Mouse (Mus musculus) gonadal fat pad, adult 2 months (tissue): ENCODE results near the gene Gm42906. TPM values are rescaled to one million over a fixed set of nuclear protein-coding genes. Genes with fewer than 3 reads are reported as not detected.

Experiments used
- DNase-seq: peaks from one replicate; pipeline ENCODE4 v3.0.0-alpha.2; 2012; ENCODE audit warnings: low read depth
- polyA plus RNA-seq: library from polyadenylated mRNA; depleted of rRNA; stranded (reverse); fragments of >200 nt; gene quantifications from 2 replicates; pipeline ENCODE4 v1.2.3, GENCODE M21; 2012

The Gm42906 gene
- polyA plus RNA-seq, 1 experiment = not detected

DNA sequence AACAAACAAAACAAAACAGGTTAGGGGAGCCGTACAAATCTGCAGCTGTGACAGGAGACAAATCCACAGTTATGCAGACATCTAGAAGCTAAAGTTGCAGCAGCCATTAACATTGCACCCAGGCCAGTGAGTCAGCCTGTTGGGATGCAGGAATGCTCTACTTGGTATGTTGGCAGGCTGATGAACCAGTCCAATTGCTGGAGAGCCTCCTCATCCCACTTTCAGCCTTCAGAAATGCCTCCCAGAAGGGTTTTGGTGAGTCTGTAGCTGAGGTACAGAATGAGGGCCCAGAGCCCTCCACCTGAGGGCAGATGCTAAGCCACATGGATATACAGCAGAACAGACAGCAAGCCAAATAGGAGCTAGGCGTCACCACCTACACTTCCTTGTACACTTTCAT lies 358.4 kb downstream of the Gm42906 start:
- DNase-seq = no peak

DNA sequence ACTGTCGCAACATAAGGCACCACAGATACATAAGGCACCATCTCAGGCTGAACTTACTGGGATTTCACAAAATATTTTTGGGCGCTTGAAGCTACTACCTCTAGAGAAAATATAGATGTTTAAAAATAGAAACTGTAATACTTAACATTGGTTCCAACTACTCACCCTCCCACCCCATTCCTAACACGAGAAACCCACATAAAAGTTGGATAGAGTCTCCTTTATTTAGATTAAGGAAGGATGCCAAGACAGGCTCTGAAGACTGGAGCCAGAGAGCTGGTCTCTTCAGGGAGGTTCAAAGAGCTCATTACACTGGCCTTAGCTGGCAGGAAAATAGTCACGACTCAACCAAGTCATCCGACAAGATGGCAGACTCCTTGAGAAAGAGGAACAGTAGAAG lies 361.9 kb downstream of the Gm42906 start:
- DNase-seq = no peak

DNA sequence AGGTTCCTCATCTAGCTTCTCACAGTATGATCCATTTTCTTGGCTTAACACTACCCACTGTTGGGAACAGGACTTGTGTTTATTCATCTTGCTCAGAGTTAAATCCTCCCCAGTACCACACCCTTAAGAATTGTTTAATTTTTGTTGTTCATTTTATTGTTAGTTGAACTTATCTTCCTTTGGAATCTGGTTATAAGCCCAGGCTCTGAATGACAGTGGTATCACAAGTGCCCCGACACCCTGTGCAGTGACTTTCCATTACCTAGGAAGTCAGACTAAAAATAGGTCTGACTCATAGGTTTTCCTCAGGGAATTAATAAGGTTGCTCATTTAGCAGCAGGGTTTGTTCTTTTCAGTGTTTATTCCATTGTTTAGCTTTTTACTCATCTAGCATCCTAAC lies 362.7 kb downstream of the Gm42906 start:
- DNase-seq = no peak

DNA sequence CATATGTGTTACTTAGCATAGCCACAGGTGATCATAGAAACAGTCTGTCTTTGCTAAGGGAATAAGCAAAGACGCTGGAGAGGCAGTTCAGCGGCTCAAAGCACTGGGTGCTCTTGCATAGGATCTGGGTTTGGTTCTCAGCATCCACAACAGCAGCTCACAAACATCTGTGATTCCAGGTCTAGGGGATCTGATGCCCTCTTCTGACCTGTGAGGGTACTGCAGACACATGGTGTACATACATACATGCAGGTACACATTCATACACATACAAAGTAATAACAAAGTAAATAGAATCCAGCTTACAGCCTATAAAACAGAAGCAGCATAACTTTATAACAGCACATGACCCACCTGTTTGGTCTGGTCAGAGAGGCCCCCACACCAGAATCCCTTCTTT lies 366.0 kb downstream of the Gm42906 start:
- no peak for DNase-seq

DNA sequence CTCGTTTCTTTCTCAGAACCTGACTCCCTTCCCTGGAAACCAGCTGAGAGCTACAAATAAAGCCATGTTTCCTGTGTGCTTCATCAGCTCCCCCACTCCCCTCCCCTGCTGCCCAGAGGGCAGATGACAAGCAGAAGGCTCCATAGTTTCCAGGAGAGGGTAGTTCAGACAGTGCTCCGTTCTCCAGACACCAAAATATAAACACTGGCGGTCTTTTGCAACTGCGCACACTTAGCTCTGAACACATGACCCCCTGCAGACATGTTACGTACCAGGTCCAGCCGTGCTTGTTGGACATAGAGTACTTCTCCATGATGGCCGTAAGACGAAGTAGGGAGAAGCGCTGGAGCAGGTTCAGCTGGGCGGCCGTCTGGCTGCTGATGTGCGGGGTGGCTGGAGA lies 367.5 kb downstream of the Gm42906 start:
- DNase-seq = no peak

DNA sequence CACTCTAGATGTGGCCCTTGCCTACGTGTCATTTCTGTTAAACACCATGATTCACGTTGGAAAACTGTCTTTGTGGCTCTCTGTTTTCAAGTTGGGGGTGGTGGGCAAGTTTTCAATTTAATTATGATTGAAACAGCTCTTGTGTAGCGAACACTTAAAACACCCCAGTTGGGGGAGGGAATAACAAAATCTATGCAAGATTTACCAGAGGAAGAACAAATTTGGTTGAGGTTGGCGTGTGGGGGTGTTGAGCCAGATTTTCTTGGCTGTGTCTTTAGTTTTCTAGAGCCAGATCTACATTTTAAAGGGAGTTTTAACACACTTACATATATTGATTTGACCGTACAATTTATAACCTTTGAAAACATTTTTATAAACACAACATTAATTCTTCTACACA lies 368.2 kb downstream of the Gm42906 start:
- no peak for DNase-seq

DNA sequence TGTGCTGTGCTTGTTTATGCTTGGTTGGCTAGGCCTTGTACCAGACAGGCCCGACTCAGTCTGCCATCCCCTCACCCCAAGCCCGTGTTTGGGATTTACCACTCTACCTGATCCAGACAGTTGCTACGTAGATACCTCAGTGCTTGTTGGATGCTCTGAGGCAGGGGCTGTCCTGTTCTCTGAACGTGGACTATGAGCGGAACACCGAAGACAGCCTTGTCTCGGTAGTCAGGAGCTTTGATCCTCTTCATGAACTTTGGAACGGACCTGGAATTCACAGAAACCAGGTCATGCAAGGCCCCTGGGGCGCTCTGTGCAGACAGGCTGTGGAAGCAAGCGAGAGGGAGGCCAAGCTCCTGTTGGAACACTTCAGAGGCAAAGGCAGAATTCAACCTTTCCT lies 368.6 kb downstream of the Gm42906 start:
- DNase-seq = no peak

DNA sequence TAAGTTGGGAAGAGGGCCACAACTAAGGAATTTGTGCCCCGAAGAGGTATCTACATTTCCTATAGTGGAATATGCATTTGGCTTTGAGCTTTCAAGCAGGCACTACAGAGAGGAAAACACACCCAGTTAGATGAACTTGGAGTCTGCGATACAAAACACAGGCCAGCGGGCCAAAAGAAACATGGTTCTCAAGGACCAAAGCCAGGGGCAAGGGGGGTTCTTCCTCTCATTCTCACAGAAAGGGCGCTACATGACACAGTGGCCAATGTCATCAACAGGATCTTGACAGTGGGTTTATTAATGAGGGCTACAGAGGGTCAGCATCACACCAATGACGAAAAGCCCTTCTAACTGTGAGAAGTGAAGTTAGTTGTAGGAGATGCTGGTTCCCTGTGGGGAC lies 370.2 kb downstream of the Gm42906 start:
- DNase-seq = no peak

DNA sequence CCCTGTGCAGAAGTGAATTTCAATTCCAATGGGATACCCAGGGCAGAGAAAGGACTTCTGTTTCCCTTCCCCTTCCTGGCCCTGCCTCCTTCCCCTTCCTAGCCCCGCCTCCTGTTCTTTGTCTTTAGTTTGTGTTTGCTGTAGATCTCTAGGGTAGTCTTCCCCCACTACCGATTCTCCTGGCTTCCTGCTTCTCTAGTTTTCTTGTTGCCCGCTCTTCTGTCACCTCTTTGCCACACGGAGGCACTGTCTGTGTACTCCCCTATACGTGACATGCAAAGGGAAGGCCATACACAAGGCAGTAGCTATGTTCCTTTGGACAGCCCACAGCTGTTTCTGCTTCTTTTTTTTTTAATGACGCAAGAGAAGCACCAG lies 371.1 kb downstream of the Gm42906 start:
- no peak for DNase-seq

DNA sequence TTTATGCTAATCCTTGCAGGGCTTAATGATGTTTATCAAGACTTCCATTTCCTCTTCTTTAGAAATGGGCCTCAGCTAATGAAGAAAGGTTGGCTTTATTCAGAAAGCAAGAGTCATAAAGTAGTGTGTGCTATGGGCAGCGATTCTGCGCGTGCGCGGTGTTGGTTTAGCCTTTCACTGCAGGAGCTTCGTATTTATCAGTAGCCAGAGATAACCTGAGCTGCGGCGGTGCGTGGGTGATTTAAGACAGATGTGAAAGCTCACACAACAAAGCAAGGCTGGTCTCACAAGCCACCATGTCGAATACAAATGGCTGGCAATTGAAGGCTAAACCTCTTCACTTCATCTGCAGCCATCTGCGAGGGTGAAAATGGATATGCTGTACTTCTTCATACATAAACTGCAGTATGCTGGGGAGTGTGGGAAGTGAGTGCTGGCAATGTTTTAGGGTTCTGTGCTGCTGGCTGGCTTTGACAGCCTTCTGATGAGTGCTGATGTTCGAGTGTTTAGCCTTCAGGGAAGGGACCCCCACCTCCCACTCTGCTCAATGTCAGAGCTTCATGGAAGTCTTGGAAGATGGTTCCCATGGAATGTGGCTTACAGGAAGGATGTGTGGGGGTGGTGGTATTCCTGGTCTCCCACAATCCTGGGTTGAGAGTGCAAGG lies 371.6 kb downstream of the Gm42906 start:
- DNase-seq = no peak

DNA sequence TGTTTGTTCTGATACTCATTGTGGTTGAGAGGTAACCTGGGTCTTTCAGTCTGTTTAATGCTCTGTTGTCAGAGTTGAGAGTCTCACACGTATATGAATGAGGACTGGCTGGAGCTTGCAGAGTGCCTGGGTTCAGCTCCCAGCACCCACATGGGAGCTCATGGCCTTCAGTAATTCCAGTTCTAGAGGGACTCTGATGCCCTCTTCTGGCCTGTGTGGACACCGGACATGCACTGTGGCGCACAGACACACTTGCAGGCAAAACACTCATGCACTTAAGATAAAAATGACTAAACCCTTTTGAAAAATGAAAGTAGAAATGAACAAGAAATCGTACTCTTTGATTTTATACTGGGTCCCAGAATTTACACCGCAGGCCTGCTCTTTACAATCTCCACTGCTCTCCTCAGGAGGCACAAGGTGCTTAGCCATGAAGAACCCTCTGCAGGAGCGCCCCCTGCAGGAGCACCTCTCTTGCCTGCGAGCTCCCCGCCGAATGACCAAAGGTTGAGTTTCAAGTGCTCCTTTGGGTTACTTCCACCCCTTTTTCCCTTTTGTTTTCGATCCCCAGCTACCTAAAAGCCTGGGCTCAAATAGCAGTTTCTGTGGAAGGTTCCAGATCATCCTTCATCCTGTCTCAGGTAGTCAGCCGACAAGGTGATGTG lies 372.4 kb downstream of the Gm42906 start:
- no peak for DNase-seq

DNA sequence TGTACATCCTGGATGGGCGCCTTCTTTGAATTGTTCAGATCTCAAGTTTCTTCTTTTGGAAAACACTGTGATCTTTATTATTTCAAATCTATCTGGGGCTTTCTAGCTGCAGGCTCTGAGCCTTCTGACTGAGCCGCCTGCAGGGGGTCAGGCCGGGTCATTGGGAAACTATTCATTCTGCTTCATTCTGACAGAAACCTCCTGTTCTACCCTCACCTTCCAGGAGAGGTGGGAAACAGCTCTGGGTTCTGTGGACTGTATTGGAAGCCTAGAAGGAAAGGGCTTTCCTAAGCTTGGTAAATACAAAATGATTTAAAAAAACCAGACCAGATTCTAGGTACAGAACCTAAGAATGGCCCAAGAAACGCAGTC lies 373.2 kb downstream of the Gm42906 start:
- no peak for DNase-seq

DNA sequence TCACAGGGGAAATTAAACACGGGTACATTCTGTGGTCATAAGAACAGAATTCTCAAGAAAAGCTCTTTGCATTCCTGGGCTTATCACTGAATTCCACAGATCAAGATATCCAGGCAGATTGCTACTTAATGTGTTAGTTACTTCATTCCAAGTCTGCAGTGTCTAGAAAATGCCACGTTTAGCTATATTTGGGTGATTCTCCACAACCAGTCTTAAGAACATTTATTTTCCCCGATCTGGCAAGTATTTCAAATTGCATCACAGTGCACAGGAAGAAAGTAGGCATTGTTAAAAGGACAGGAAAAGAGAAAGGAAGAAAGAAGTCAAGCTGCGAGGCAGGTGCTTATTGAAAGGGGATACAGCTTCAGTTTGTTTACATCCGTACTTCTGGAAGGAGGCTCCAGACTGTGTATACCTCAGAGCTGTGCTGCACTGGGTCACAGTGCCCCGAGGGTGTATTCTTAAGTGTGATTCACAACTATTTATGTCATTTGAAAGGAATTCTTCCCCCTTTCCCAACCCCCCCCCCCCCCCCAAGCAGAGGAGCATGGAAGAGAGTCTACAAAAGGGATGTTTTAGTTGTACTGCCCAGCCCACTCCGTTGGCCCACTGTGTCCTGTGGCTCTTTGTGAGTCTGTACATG lies 373.7 kb downstream of the Gm42906 start:
- no peak for DNase-seq

DNA sequence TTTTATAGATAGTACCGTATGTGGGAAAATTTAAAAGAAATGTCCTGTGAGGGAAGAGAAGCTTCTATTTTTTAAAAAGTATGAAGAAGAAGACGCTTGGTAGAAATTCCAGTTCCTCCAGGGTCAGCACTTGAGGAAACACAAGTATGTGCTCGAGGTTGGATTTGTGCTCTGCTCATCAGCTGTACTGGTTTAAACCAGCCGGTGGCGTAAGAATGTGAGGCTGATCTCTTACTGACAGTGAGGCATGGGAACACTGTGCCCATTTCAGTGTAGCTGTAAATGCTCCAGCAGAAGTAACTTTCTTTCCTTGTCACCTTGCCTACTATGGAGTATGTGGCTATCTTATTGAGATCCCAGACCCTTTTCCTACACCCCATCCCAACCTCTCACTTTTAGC lies 374.8 kb downstream of the Gm42906 start:
- no peak for DNase-seq

DNA sequence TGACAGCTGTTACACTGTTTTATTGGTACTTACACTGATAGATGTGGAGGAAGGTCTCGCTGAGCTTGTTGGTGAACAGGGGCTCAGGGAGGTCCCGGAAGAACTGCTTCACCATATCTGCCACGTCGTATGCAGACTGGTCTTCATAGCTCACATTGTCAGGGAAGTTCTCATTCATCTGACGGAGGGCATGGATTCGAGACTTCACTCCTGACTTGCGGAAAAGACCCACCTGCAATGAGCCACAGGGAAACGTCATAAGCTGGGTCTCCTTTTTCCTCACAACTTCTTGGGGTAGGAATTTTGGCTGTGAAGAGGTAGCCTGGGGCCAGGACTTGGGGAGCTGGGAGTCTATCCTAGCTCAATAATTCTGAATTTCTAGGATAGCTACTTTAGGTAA lies 375.6 kb downstream of the Gm42906 start:
- no peak for DNase-seq

DNA sequence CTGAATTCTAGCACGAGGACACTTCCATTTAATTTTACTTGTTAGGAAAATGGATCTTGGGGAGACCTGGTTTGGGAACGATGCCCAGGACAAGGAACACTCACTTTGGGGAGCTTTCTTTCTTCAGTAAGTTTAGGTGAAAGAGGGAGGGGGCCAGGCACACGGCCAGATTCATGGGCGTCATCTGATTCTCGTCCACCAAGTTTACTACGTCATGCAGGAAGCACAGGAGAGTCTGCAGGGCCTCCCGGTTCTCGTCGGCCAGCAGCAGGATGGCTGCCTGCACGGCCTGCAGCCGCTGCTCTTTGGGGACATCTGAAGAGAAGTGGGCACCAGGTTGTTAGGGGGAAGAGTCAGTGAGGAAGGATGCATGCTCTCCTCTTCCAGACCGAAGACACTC lies 380.5 kb downstream of the Gm42906 start:
- no peak for DNase-seq

DNA sequence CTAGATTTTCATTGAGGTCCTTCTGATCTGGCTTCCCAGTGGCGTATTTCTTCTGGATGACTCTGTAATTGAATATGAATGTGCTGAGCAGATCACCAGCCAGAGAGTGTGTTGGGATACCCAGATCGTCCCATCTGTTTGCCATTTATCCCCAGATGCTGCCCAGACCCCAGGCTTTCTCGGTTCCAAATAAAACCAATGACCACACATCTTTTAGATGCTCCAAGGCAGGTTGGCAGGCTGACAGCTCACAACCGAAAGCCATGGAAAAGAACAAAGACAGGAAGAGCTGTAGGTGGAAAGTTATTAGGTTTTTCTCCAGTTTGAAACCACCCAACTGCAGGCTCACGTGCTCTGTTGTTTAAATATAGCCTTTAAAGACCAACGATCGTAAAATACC lies 381.0 kb downstream of the Gm42906 start:
- no peak for DNase-seq

DNA sequence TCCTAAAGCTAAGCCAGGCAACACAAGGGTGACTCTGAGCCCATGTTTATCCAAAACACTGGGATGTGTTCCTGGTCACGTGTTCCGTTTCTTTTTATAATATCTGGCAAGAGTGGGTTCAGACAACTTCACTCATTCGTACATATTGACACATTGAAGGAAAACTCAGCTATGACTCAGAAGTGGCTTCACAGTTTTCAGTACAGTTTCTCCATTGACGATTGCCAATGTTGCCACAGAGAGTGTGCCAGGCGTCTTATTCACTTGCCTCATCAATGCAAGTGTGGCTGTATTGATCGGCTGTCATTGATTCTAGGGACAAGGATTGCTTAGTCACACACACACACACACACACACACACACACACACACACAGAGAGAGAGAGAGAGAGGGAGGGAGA lies 381.8 kb downstream of the Gm42906 start:
- DNase-seq = no peak

DNA sequence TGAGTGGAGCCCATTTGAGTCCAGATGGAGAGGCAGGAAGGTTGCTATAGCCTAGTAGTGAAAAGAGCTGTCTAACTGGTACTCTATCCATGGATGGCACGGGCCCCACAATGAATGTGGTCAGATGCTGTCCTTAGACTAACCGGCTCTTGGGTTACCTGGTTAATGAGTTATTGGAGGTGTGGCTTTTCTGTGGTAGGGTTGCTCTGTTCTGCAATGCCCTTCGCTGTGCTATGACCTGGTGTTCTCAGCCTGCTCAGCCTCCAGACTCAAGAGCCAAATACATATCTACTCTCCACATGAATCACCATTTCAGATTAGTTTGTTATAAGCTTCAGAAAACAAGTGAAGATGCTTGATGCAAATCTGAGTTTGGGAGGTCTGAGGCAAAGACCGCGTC lies 385.1 kb downstream of the Gm42906 start:
- no peak for DNase-seq

DNA sequence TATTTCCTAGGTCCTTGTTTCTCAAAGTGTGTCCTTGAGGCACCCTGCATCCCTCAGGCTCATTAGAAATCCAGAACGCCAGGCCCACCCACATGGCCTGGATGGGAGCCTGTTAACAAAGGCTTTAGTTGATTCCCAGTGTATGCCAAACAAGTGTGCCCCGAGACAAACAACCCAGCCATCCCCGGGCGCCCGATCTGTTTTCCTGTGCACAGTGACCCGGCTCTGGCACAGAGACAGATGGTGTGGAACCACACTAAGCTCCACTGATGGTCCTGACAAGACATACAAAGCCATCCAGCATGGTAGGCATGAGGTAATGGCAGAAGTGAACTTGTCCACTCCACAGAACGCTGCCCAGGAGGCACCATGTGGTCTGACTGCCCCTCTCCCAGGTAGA lies 390.1 kb downstream of the Gm42906 start:
- DNase-seq = no peak

DNA sequence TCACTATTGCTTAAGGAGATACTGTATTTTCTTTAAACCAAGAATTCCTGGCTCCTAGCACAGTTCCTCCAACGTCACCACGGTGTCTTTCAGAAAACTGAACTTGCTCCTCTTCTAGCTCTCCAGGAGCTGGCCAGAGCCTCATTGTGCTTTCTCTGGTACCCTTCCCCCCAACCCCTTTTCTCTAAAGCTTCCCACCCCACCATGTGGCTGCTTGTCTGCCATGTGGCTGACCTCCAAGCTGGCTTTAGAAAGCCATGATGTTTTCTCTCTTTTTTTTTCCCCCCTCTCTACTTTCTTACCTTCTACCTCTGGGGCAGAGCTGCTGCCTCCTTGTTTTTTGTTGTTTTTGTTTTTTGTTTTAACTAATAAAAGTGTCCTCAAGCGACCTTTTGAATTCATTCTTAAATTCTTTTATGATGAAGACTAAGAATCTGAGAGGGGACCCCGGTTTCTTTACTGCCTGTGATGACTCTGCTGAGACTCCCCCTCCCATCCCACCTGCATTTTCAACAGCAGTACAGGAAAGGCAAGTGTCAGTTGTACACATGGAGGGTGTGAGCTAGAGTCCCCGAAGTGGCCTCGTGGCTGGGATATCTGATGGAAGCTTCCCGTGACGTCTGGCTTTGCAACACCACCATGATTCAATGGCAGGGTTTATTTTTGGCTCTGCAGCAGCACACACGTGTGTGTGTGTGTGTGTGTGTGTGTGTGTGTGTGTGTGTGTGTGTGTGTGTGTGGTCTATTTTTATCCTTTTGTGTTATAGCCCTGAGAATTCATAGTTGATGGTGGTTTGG lies 393.0 kb downstream of the Gm42906 start:
- DNase-seq = no peak

DNA sequence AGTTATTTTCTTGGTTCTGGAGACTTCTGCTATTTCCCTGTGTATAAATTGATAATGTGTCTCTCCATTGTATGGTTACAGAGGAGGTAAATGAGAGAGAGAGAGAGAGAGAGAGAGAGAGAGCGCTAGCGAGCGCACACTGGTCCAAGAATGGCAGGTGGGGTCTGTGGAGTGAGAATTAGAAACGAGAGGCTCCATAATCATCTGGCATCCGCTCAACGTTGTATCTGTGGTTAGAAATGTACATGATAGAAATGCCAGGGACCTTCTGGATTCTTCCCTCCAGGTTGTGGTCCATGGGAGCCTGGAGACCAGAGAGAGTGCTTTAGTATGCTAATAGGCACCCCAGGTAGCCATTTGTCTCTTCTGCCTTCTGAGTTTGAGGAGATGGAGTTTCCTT lies 399.1 kb downstream of the Gm42906 start:
- DNase-seq = no peak

DNA sequence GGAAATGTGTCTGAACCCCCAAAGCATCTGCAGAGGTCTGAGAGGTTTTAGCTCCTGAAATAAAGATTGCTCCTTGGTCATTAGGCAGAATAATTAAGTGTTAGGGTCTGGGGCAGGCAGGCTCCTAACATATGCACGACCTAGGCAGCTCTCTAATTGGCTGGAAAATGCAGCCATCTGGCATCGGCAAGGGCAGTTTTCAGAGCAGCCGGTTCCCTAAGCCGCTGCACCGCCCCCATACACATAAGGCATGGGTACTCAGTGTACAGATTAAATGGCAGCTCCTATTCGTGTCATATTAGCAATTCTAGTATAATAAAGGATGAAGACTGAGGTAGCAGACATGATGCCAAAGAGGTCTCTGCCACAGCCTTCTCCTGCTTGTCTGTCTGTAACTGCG lies 400.8 kb downstream of the Gm42906 start:
- DNase-seq = no peak
